Mouse (Mus musculus) myocyte (in vitro differentiated cells): ENCODE measurements around the gene Rgs3. TPM values are rescaled to one million over a fixed set of nuclear protein-coding genes. Genes with fewer than 3 reads are reported as not detected.

ENCODE experiments used
- H3K27me3 ChIP-seq: one replicate; pipeline ENCODE4 v1.6.1; 2011; ENCODE audit not compliant: control insufficient read depth, insufficient read depth, insufficient read length
- H3K36me3 ChIP-seq: one replicate; pipeline ENCODE4 v1.6.1; 2011; ENCODE audit not compliant: control insufficient read depth, insufficient read depth
- H3K4me2 ChIP-seq: one replicate; pipeline ENCODE4 v1.6.1; 2011; ENCODE audit warnings: low read depth, control low read depth
- H3K4me3 ChIP-seq: one replicate; pipeline ENCODE4 v1.5.1; 2011; ENCODE audit warnings: mild to moderate bottlenecking, control low read depth, moderate library complexity
- H3K79me2 ChIP-seq: one replicate; pipeline ENCODE4 v1.6.1; 2011; ENCODE audit not compliant: control insufficient read depth, insufficient read depth
- H3ac ChIP-seq: one replicate; pipeline ENCODE4 v1.6.1; 2011; ENCODE audit not compliant: control insufficient read depth, insufficient read length
- CEBPB ChIP-seq: IDR thresholded peaks from 2 replicates; pipeline ENCODE4 v1.6.1; 2011; ENCODE audit warnings: mild to moderate bottlenecking, moderate library complexity; ENCODE audit not compliant: poor library complexity, insufficient read depth, severe bottlenecking
- E2F4 ChIP-seq: IDR thresholded peaks from one replicate; pipeline ENCODE4 v1.6.1; 2011; ENCODE audit warnings: mild to moderate bottlenecking, control low read depth, moderate library complexity; ENCODE audit not compliant: insufficient read depth
- MAX ChIP-seq: IDR thresholded peaks from one replicate; pipeline ENCODE4 v1.6.1; 2011; ENCODE audit warnings: low read depth, mild to moderate bottlenecking, control low read depth
- MYOD1 ChIP-seq, 3 experiments: IDR thresholded peaks; one replicate each; pipeline ENCODE4 v1.6.1; 2011; ENCODE audit warnings: control low read depth in 2 of 3, low read depth in 2 of 3, mild to moderate bottlenecking in 2 of 3, moderate library complexity in 1 of 3; ENCODE audit not compliant: insufficient read length in 2 of 3, control insufficient read depth in 1 of 3
- MYOG ChIP-seq, 3 experiments: IDR thresholded peaks; one replicate each; pipeline ENCODE4 v1.6.1; 2011; ENCODE audit warnings: control low read depth in 2 of 3, low read depth in 2 of 3, mild to moderate bottlenecking in 2 of 3; ENCODE audit not compliant: insufficient read length in 2 of 3, control insufficient read depth in 1 of 3, insufficient read depth in 1 of 3
- POLR2A ChIP-seq: IDR thresholded peaks from one replicate; pipeline ENCODE4 v1.6.1; 2011; ENCODE audit warnings: low read depth, mild to moderate bottlenecking, control low read depth, moderate library complexity; ENCODE audit not compliant: insufficient read length
- POLR2AphosphoS2 ChIP-seq: IDR thresholded peaks from one replicate; pipeline ENCODE4 v1.6.1; 2011; ENCODE audit warnings: low read depth, control low read depth; ENCODE audit not compliant: insufficient read length
- REST ChIP-seq: IDR thresholded peaks from one replicate; pipeline ENCODE4 v1.6.1; 2011; ENCODE audit warnings: mild to moderate bottlenecking, control low read depth, moderate library complexity; ENCODE audit not compliant: insufficient read depth, insufficient read length
- SRF ChIP-seq: IDR thresholded peaks from one replicate; pipeline ENCODE4 v1.6.1; 2011; ENCODE audit warnings: low read depth; ENCODE audit not compliant: control insufficient read depth, insufficient read length
- TCF12 ChIP-seq: IDR thresholded peaks from one replicate; pipeline ENCODE4 v1.6.1; 2011; ENCODE audit warnings: mild to moderate bottlenecking, control low read depth; ENCODE audit not compliant: poor library complexity, insufficient read depth, severe bottlenecking
- TCF3 ChIP-seq: IDR thresholded peaks from one replicate; pipeline ENCODE4 v1.6.1; 2011; ENCODE audit warnings: low read depth, control low read depth; ENCODE audit not compliant: insufficient read length
- USF1 ChIP-seq: IDR thresholded peaks from one replicate; pipeline ENCODE4 v1.6.1; 2011; ENCODE audit warnings: low read depth, mild to moderate bottlenecking, control low read depth, moderate library complexity
- polyA plus RNA-seq: library from polyadenylated mRNA; unstranded; fragments of >200 nt; fragmentation: generic; extraction: Trizol; gene quantifications from one replicate; pipeline ENCODE4 v1.2.1, GENCODE M21; 2012; ENCODE audit warnings: missing spikeins

Rgs3 gene
- polyA plus RNA-seq, 1 experiment: 40.4 TPM

DNA sequence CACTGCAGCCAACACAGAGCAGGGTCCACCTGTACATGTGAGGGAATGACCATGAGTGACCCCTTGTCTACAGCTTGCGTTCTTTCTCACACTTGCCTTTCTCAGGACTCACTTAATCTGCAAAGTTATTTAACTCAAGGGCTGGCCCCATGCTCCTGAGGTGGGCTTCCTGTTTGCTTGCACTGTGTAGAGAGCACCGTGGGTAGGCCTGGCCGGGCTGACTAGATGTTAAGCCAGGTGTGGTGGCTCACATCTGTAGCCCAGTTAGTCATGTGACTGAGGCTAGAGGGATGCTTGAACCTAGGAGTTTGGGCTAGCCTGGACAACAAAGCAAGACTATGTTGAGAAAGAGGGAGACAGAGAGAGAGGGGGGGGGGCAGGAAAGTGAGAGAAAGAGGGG, 179.3 kb downstream of the Rgs3 start:
- no peaks in the 10 kb centered on the region for H3K36me3 ChIP-seq
- TF ChIP-seq USF1: peak; percentile 14
- no peak for TF ChIP-seq CEBPB
- no peaks in the 10 kb centered on the region for H3K27me3 ChIP-seq
- no peak overlapping the region for H3ac ChIP-seq
- H3K79me2 ChIP-seq: no peaks in the 10 kb centered on the region
- H3K4me2 ChIP-seq: peak overlapping the region; percentile 67
- H3K4me3 ChIP-seq: no peak overlapping the region

DNA sequence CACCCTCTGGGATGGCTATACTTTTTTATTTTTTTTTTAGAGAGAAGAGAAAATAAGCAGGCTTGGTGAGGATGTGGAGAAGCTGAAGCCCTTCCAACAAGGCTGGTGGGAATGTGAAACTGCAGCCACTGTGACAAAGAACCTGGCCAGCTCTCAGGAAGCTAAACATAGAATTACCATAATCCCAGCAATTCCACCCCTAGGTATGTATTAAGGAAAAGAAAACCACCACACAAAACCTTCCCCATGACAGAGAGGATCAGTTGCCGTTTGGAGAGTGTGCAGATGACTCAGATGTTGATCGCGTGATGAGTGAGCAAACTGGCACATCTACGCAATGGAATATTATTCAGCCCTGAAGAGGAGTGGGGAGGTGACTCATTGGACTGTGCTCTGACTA, 179.9 kb downstream of the Rgs3 start:
- H3K4me3 ChIP-seq: no peak overlapping the region
- H3K27me3 ChIP-seq: no peaks in the 10 kb centered on the region
- H3K79me2 ChIP-seq: no peaks in the 10 kb centered on the region
- H3K36me3 ChIP-seq: no peaks in the 10 kb centered on the region
- H3ac ChIP-seq: no peak overlapping the region
- H3K4me2 ChIP-seq: peak overlapping the region; percentile 67
- TF ChIP-seq USF1 (peak; percentile 35), POLR2AphosphoS2 (no peak), CEBPB (no peak), TCF12 (no peak), MYOD1 (IDR thresholded peaks at IDR 0.05; ENCODE audit: control insufficient read depth in 1 of 3, insufficient read length in 2 of 3, low read depth in 2 of 3) (peak in 1 of 3 experiments; percentile 7), REST (no peak), POLR2A (no peak)

DNA sequence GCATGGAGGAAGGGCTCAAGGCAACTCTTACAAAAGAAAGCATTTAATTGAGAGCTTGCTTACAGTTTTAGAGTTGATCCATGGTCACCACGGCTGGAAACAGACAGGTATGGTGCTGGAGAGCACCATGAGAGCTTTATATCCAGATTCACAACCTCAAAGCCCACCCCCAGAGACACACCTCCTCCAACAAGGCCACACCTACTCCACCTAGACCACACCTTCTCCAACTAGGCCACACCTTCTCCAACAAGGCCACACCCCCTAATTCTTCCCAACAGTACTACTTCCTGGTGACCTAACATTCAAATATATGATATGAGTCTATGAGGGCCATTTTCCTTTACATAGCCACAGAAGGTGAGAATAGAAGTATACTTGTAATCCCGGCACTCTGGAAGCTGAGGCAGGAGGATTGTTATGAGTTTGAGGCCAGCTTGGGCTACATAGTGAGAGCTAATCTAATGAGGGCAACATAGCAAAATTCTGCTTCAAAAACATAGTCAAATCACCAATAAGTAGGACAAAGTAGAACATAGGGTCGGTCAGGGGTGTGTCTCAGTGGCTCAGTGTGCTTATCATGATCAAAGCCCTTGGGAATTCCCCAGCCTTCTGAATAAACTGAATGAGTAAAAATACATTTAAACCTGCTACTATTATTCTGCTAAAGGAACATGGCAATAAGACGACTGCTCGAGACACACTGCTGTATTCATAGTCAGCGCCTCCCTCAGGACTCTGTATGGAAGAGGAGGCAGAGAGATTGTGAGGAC, 180.8 kb downstream of the Rgs3 start:
- no peaks in the 10 kb centered on the region for H3K27me3 ChIP-seq
- no peak overlapping the region for H3ac ChIP-seq
- no peak for TF ChIP-seq POLR2AphosphoS2
- no peak for TF ChIP-seq CEBPB
- TF ChIP-seq MAX: no peak
- no peak for TF ChIP-seq MYOG (IDR thresholded peaks at IDR 0.05; ENCODE audit: control insufficient read depth in 1 of 3, insufficient read depth in 1 of 3, insufficient read length in 2 of 3, low read depth in 2 of 3)
- no peak for TF ChIP-seq TCF12
- TF ChIP-seq E2F4: no peak
- TF ChIP-seq TCF3: no peak
- no peak for TF ChIP-seq SRF
- TF ChIP-seq USF1: no peak
- TF ChIP-seq REST: no peak
- TF ChIP-seq MYOD1 (IDR thresholded peaks at IDR 0.05; ENCODE audit: control insufficient read depth in 1 of 3, insufficient read length in 2 of 3, low read depth in 2 of 3): no peak
- no peak for TF ChIP-seq POLR2A
- no peaks in the 10 kb centered on the region for H3K36me3 ChIP-seq
- H3K4me3 ChIP-seq: no peak overlapping the region
- H3K79me2 ChIP-seq: no peaks in the 10 kb centered on the region
- H3K4me2 ChIP-seq: no peak overlapping the region

DNA sequence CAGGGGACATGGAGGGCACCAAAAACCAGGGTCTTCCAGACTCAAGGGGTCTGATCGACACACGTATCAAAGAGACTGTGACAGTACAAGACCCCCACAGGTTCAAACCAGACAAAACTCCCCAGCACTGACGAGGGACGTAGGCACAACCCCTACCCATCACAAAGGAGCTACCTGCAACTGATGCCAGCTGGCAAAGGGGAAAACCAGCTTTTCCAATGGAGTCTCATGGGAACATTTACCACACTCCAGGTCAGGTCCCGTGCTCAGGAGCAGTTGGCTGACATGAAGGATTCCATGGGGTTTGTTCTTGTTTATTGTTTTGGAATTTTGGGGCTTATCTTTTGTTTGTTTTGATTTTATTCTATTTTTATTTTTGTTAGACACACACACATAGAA, 181.4 kb downstream of the Rgs3 start:
- no peak overlapping the region for H3K4me2 ChIP-seq
- no peak overlapping the region for H3K4me3 ChIP-seq
- H3ac ChIP-seq: no peak overlapping the region
- H3K79me2 ChIP-seq: no peaks in the 10 kb centered on the region
- TF ChIP-seq SRF (no peak), E2F4 (no peak), POLR2A (no peak), TCF3 (no peak), POLR2AphosphoS2 (no peak), CEBPB (no peak), MYOD1 (IDR thresholded peaks at IDR 0.05; ENCODE audit: control insufficient read depth in 1 of 3, insufficient read length in 2 of 3, low read depth in 2 of 3) (no peak)
- no peaks in the 10 kb centered on the region for H3K27me3 ChIP-seq
- no peaks in the 10 kb centered on the region for H3K36me3 ChIP-seq

DNA sequence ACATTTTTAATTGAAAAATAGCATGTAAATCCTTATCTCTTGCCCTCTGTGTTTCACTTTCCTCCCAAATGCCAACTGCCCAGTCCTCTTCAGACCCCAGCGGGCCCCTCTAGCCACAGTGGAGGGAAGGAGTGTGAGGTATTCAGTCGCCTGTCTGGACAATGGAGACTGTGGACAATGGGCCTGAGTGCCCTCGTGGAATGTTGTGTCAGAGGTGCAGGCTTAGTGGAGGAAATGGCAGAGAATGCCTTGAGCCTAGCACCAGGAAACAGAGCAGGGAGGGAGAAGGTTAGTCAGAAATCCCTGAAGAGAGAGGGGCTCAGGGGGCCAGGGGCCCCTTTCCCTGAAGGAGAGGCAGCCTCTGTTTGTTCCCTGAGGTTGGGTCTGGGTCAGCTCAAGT, 182.0 kb downstream of the Rgs3 start:
- no peak for TF ChIP-seq POLR2AphosphoS2
- TF ChIP-seq MYOG (IDR thresholded peaks at IDR 0.05; ENCODE audit: control insufficient read depth in 1 of 3, insufficient read depth in 1 of 3, insufficient read length in 2 of 3, low read depth in 2 of 3): no peak
- no peak for TF ChIP-seq TCF3
- no peak for TF ChIP-seq REST
- TF ChIP-seq CEBPB: no peak
- no peak for TF ChIP-seq SRF
- TF ChIP-seq MYOD1 (IDR thresholded peaks at IDR 0.05; ENCODE audit: control insufficient read depth in 1 of 3, insufficient read length in 2 of 3, low read depth in 2 of 3): no peak
- no peak for TF ChIP-seq POLR2A
- no peak for TF ChIP-seq USF1
- TF ChIP-seq TCF12: no peak
- TF ChIP-seq MAX: no peak
- TF ChIP-seq E2F4: no peak
- no peaks in the 10 kb centered on the region for H3K36me3 ChIP-seq

More for the DNA sequence above, 182.0 kb downstream of the Rgs3 start:
- no peak overlapping the region for H3K4me3 ChIP-seq
- H3K4me2 ChIP-seq: no peak overlapping the region
- no peaks in the 10 kb centered on the region for H3K27me3 ChIP-seq
- H3ac ChIP-seq: no peak overlapping the region
- H3K79me2 ChIP-seq: no peaks in the 10 kb centered on the region
